Mouse (Mus musculus) forebrain, postnatal 0 days (tissue): Measurements from ENCODE around the gene Mrpl28. TPM values are rescaled to one million over a fixed set of nuclear protein-coding genes. Genes with fewer than 3 reads are reported as not detected.

Experiments used
- ATAC-seq: fragments of 200-750 bp; cut with Nextera tagmentation; 2 replicates; pipeline ENCODE4 v1.8.0; 2017; ENCODE audit warnings: mild to moderate bottlenecking, moderate library complexity
- DNase-seq: peaks from one replicate; pipeline ENCODE4 v3.0.0-alpha.2; 2015
- H3K27ac ChIP-seq: fragments of 300-500 bp; sonication (generic); 2 replicates; pipeline ENCODE4 v1.5.1; 2014; ENCODE audit warnings: low read depth, mild to moderate bottlenecking, antibody characterized with exemption, low read length, moderate library complexity, mixed read lengths
- H3K27me3 ChIP-seq: fragments of 300-500 bp; sonication (generic); 2 replicates; pipeline ENCODE4 v1.6.1; 2014; ENCODE audit warnings: mild to moderate bottlenecking, low read length, mixed read lengths; ENCODE audit not compliant: insufficient read depth
- H3K36me3 ChIP-seq: fragments of 300-500 bp; sonication (generic); 2 replicates; pipeline ENCODE4 v1.6.1; 2014; ENCODE audit warnings: mild to moderate bottlenecking, moderate library complexity; ENCODE audit not compliant: insufficient read depth
- H3K4me1 ChIP-seq: fragments of 300-500 bp; sonication (generic); 2 replicates; pipeline ENCODE4 v1.6.1; 2014; ENCODE audit warnings: antibody characterized with exemption; ENCODE audit not compliant: insufficient read depth
- H3K4me2 ChIP-seq: fragments of 300-500 bp; sonication (generic); 2 replicates; pipeline ENCODE4 v1.6.1; 2014; ENCODE audit warnings: low read depth, mild to moderate bottlenecking, moderate library complexity
- H3K4me3 ChIP-seq: fragments of 300-500 bp; sonication (generic); 2 replicates; pipeline ENCODE4 v1.5.1; 2014; ENCODE audit warnings: low read depth, low read length, mixed read lengths
- H3K9ac ChIP-seq: fragments of 300-500 bp; sonication (generic); 2 replicates; pipeline ENCODE4 v1.6.1; 2014; ENCODE audit warnings: mild to moderate bottlenecking
- H3K9me3 ChIP-seq: fragments of 300-500 bp; sonication (generic); 2 replicates; pipeline ENCODE4 v1.6.1; 2016; ENCODE audit warnings: low read length
- CTCF ChIP-seq: sonication (generic); IDR thresholded peaks from 2 replicates; pipeline ENCODE4 v1.5.1; 2016; ENCODE audit warnings: antibody characterized with exemption, control low read depth, low read depth
- WGBS: fragments of 180-500 bp; shearing (Covaris S2); extraction: QIAGEN DNeasy Blood & Tissue Kit; methylation state at CpG from one replicate; pipeline ENCODE4 v1.1.7; 2014; 5-methylcytosine and 5-hydroxymethylcytosine counted together
- polyA plus RNA-seq: library from polyadenylated mRNA; unstranded; fragments of >200 nt; fragmentation: Nextera tagmentation; extraction: Ambion mirVana; gene quantifications from 2 replicates; pipeline ENCODE4 v1.2.1, GENCODE M21; 2015
- total RNA-seq: library from RNA; depleted of rRNA; stranded (reverse); fragments of >200 nt; gene quantifications from 2 replicates; pipeline ENCODE4 v1.2.3, GENCODE M21; 2014

Mrpl28 gene
- total and polyA plus RNA-seq, 2 experiments from 2014 or later, result 116 to 182 TPM

DNA sequence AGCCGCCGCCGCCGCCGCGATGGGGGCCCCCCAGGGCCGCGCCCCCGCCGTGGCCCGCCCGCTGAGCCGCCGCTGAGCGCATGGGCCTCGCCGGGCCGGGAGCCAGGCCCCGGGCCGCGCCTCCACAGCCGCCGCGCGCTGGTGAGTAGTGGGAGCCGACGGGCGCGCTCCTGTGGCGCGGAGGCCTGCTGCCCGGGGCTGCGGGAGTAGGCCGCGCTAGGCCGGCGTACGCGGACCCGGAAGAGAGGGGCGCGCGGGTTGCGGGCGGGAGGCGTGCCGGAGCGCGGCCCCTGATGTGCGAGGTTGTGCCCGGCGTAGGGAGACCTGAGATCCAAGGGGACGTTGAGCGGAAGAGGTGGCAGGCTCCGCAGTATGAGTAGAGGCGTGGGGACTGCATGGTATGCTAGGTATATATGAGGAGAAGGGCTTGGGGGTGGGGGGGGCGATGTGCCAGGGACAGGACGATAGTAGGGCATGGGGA, 15.6 kb downstream of the Mrpl28 start:
- Histone ChIP-seq H3K9me3 (no peaks in the 10 kb centered on the region), H3K27me3 (no peaks in the 10 kb centered on the region), H3K4me1 (peaks cover 13% of the 10 kb centered on the region; the same call in 1 of the 2 replicates), H3K9ac (peak overlapping the region; percentile 93), H3K4me2 (peak overlapping the region; percentile 78), H3K4me3 (peak overlapping the region; percentile 95), H3K36me3 (peaks cover 13% of the 10 kb centered on the region), H3K27ac (peak overlapping the region; percentile 94)
- peak; percentile 65 for DNase-seq
- peak; percentile 67 for ATAC-seq
- no peak for TF ChIP-seq CTCF
- WGBS, result 4% methylated on average over 54 of the region's 58 CpGs

DNA sequence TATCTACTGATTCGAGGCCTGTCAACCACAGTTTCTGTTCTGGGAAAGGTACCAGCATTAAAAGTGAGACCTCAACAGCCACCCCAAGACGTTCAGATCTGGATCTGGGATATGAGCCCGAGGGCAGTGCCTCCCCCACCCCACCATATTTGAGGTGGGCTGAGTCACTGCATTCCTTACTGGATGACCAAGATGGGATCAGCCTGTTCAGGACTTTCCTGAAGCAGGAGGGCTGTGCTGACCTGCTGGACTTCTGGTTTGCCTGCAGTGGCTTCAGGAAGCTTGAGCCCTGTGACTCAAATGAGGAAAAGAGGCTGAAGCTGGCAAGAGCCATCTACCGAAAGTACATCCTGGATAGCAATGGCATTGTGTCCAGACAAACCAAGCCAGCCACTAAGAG, 19.5 kb downstream of the Mrpl28 start:
- no peak for ATAC-seq
- WGBS, result 93% methylated on average over 4 of the region's 4 CpGs
- H3K9me3 ChIP-seq, result no peaks in the 10 kb centered on the region

DNA sequence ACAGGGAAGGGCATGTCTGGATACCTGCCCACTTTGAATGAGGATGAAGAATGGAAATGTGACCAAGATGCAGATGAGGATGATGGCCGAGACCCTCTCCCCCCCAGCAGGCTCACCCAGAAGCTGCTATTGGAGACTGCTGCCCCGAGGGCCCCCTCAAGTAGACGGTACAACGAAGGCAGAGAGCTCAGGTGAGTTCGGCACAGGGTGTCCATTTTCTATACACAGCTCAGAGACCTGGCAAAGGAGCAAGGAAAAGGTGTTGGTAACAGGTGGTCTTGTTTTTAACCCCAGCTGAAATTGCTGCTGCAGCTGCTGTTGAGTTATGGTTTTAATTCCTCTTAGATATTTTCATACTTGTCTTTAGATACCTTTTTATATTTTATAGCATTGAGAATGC, 20.1 kb downstream of the Mrpl28 start:
- no peak overlapping the region for H3K4me3 ChIP-seq
- DNase-seq, result no peak
- H3K4me1 ChIP-seq, result peaks cover 13% of the 10 kb centered on the region; the same call in 1 of the 2 replicates
- no peak for ATAC-seq
- no peak overlapping the region for H3K27ac ChIP-seq
- H3K9me3 ChIP-seq, result no peaks in the 10 kb centered on the region
- no peak overlapping the region for H3K4me2 ChIP-seq
- H3K27me3 ChIP-seq, result no peaks in the 10 kb centered on the region
- 92% methylated on average over 5 of the region's 5 CpGs for WGBS
- H3K36me3 ChIP-seq, result peaks cover 22% of the 10 kb centered on the region
- TF ChIP-seq CTCF, result no peak
- H3K9ac ChIP-seq, result no peak overlapping the region

More for the DNA sequence above, 19.5 kb downstream of the Mrpl28 start:
- no peak overlapping the region for H3K4me3 ChIP-seq
- DNase-seq, result no peak
- no peak overlapping the region for H3K4me2 ChIP-seq
- H3K27me3 ChIP-seq, result no peaks in the 10 kb centered on the region
- no peak overlapping the region for H3K27ac ChIP-seq
- peaks cover 22% of the 10 kb centered on the region for H3K36me3 ChIP-seq
- no peak for TF ChIP-seq CTCF
- H3K4me1 ChIP-seq, result peaks cover 13% of the 10 kb centered on the region; the same call in 1 of the 2 replicates
- no peak overlapping the region for H3K9ac ChIP-seq

DNA sequence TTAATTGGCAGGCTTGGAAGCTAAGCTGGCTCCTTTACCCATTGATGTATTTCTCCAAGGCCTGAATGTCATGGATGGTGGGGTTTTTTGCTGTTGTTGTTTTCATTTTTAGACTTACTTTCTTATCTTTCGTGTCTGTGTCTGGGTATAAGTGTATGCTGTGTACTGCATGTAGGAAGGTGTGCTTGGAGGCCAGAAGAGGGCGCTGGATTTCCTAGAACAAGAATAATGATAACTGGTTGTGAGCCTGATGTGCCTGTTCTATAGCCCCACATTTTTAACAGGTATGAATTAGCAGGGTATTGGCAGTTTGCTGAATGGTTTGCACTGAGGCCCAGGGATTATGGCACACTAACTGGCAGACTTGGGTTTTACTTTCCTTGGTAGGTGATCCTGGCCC, 25.8 kb downstream of the Mrpl28 start:
- Histone ChIP-seq H3K4me1 (no peaks in the 10 kb centered on the region), H3K9ac (no peak overlapping the region), H3K4me2 (no peak overlapping the region), H3K36me3 (peaks cover 17% of the 10 kb centered on the region; the same call in 1 of the 2 replicates), H3K27ac (no peak overlapping the region), H3K27me3 (no peaks in the 10 kb centered on the region), H3K9me3 (no peaks in the 10 kb centered on the region), H3K4me3 (no peak overlapping the region)
- WGBS, result 87% methylated on average over 2 of the region's 2 CpGs
- TF ChIP-seq CTCF, result no peak
- ATAC-seq, result no peak
- DNase-seq, result no peak

DNA sequence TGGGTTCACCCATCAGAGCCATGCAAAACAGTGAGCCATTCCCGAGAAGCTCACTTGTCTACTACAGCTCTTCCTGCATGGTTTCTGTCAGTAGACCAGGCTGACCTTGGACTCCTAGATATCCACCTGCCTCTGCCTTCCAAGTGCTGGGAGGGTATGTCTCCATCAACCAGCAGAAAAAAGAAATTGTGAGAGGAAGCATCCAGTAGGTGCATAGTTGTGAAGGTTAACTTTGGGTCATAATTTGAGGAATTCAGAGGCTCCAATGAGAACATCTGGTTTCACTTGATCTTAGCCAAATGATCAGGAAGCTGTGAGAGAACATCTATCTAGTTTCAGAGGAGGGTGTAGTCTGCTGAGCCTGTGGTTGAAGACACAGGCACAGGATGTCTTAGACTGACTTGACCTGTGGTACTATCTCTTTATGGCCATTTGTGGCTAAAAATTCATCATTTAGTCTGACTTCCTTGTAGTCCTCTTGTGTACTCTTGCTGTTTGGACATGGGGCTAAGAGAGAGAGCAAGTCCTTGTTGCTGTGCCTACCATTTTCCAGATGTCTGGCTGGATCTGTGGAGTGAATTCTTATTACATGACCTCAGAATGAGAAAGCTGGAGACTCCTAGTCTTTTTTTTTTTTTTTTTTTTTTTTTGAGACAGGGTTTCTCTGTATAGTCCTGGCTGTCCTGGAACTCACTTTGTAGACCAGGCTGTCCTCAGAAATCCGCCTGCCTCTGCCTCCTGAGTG, 28.8 kb downstream of the Mrpl28 start:
- H3K27ac ChIP-seq, result no peak overlapping the region
- no peak for ATAC-seq
- DNase-seq, result no peak

DNA sequence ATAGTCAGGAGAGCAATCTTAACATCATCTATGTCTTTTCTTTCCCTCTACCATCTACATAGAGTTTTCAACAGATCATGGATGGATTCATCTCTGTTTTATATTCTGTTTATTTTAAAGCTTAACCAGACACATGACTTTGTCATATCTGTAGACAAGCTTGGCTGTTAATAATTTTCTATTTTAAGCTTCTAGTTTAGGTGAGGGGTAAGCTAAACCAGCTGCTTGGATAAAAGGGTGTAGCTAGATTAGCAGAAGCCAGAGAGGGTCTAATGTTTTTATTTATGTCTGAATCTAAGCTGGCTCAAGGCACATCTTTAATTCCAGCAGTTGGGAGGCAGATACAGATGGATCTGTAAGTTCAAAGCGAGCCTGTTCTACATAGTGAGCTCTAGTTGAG, 39.4 kb downstream of the Mrpl28 start:
- WGBS, result 90% methylated on average over 1 of the region's 1 CpGs
- TF ChIP-seq CTCF, result no peak
- Histone ChIP-seq H3K9ac (no peak overlapping the region), H3K4me1 (no peaks in the 10 kb centered on the region), H3K27me3 (no peaks in the 10 kb centered on the region), H3K4me3 (no peak overlapping the region), H3K9me3 (no peaks in the 10 kb centered on the region), H3K4me2 (no peak overlapping the region), H3K36me3 (no peaks in the 10 kb centered on the region), H3K27ac (no peak overlapping the region)
- DNase-seq (no peak), ATAC-seq (no peak)

More for the DNA sequence above, 28.8 kb downstream of the Mrpl28 start:
- TF ChIP-seq CTCF, result no peak
- H3K4me1 ChIP-seq, result no peaks in the 10 kb centered on the region
- H3K4me2 ChIP-seq, result no peak overlapping the region
- H3K4me3 ChIP-seq, result no peak overlapping the region
- H3K9me3 ChIP-seq, result no peaks in the 10 kb centered on the region
- H3K27me3 ChIP-seq, result no peaks in the 10 kb centered on the region
- peaks cover 12% of the 10 kb centered on the region; the same call in 1 of the 2 replicates for H3K36me3 ChIP-seq
- no peak overlapping the region for H3K9ac ChIP-seq
- 92% methylated on average over 2 of the region's 2 CpGs for WGBS

DNA sequence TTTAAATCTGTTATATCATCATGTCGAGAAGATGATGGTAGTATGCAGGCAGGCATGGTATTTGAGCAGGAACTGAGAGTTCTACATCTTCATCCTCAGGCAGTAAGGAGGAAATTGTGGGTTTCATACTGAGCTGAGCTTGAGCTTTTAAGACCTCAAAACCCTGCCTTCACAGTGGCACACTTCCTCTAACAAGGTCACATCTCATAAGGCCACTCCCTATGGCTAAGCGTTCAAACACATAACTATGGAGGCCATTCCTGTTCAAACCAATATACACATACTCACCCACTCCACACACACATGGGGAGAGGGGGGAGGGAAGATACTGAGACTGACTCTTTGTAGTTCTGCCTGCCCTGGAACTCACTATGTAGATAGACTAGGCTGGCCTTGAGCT, 44.7 kb downstream of the Mrpl28 start:
- no peak overlapping the region for H3K27ac ChIP-seq
- H3K4me1 ChIP-seq, result no peaks in the 10 kb centered on the region
- H3K36me3 ChIP-seq, result no peaks in the 10 kb centered on the region
- DNase-seq (no peak), ATAC-seq (no peak)
- H3K9me3 ChIP-seq, result no peaks in the 10 kb centered on the region
- no peak overlapping the region for H3K4me3 ChIP-seq
- no peaks in the 10 kb centered on the region for H3K27me3 ChIP-seq
- no peak overlapping the region for H3K4me2 ChIP-seq
- WGBS, result 91% methylated on average over 2 of the region's 2 CpGs
- H3K9ac ChIP-seq, result no peak overlapping the region
- no peak for TF ChIP-seq CTCF
